Comparison of ENCODE assay signal across 21 mouse cellular contexts in the genomic region with DNA sequence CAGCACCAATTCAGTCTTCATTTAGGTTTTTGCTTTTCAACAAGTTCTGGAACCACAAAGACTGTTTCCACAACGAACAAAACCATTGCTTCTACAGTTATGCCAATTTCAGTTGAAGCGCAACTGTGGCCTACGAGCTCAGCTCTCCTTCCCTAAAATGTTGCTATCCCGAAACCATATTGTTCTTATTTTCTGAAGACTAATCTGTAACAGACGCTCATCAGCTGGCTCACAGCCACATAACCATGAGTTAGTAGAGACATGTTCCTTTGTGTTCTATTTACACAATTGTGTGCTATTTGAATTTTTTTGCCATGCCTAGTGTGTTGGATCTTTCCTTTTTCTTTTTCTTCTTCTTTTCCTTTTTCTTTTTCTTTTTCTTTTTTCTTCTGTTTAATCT. TPM values are rescaled to one million over a fixed set of nuclear protein-coding genes. Genes with fewer than 3 reads are reported as not detected.
A peak's percentile ranks its signal among the peaks of the same experiment; 100 is the strongest.
DNase-seq lines count a peak whose midpoint lies in the region; ATAC-seq and TF ChIP-seq lines count a peak whose summit lies in the region.
"Had no signal": no experiment of that assay in that cellular context is flagged by ENCODE, and none has a peak within 500 bp of the region (broad histone marks: within the 10 kb centered on the region; RNA-seq: fewer than 3 reads in every experiment).

No protein-coding gene starts in this region.

- no peaks in the 10 kb centered on the region for H3K27me3 ChIP-seq in limb, embryonic 14.5 days (ENCODE audit: control insufficient read depth, insufficient read depth, low read length)
- no peaks in the 10 kb centered on the region for H3K27me3 ChIP-seq in heart, embryonic 12.5 days (replicated peaks)
- H3K27me3 ChIP-seq: forebrain, embryonic 13.5 days; neural tube, embryonic 13.5 days; stomach, embryonic 15.5 days had no signal

- no peak for ATAC-seq in limb, embryonic 14.5 days (ENCODE audit: low FRiP score, low read depth)
- no peak for ATAC-seq in monocyte, adult 5-6 weeks (replicated peaks; ENCODE audit: insufficient number of reproducible peaks, low FRiP score, low TSS enrichment, poor library complexity, severe bottlenecking)
- no peak for ATAC-seq in heart, embryonic 12.5 days (ENCODE audit: insufficient number of reproducible peaks, low FRiP score)
- ATAC-seq: forebrain, embryonic 13.5 days had no signal

- no peak overlapping the region for H3K27ac ChIP-seq in limb, embryonic 14.5 days (replicated peaks; ENCODE audit: low read depth, low read length)
- H3K27ac ChIP-seq in heart, embryonic 12.5 days (ENCODE audit: poor library complexity, severe bottlenecking), result no peak overlapping the region
- H3K27ac ChIP-seq: forebrain, embryonic 13.5 days; heart, embryonic 10.5 days; neural tube, embryonic 13.5 days; stomach, embryonic 15.5 days had no signal

- no peak overlapping the region for H3K4me3 ChIP-seq in limb, embryonic 14.5 days (replicated peaks; ENCODE audit: low read length)
- no peak overlapping the region for H3K4me3 ChIP-seq in heart, embryonic 12.5 days
- H3K4me3 ChIP-seq: forebrain, embryonic 13.5 days; heart, embryonic 10.5 days; neural tube, embryonic 13.5 days; stomach, embryonic 15.5 days had no signal

- peak; percentile 40 for DNase-seq in layer of hippocampus, adult 11-12 months (ENCODE audit: low spot score)
- no peak for DNase-seq in layer of hippocampus, postnatal 25 days (ENCODE audit: extremely low spot score in 1 of 2, low spot score in 1 of 2)
- DNase-seq in embryo, embryonic 10.5 days (ENCODE audit: low spot score), result peak; percentile 25
- peak; percentile 40 for DNase-seq in forelimb bud, embryonic 11.5 days (ENCODE audit: low read depth, low spot score)
- DNase-seq in limb, embryonic 14.5 days (ENCODE audit: low spot score), result peak; percentile 67
- no peak for DNase-seq in gastrocnemius, postnatal 25 days
- DNase-seq: cerebellum, postnatal 25 days; heart, postnatal 36 days; kidney, adult 9 months; kidney, postnatal 4 days; lung, adult 18-20 months; lung, postnatal 4 days; right cerebral cortex, postnatal 14 days had no signal

- no peaks in the 10 kb centered on the region for H3K9me3 ChIP-seq in limb, embryonic 14.5 days (ENCODE audit: control insufficient read depth, low read length)
- H3K9me3 ChIP-seq in heart, embryonic 12.5 days (replicated peaks), result no peaks in the 10 kb centered on the region
- H3K9me3 ChIP-seq: forebrain, embryonic 13.5 days; heart, embryonic 10.5 days; neural tube, embryonic 13.5 days; stomach, embryonic 15.5 days had no signal

- no peaks in the 10 kb centered on the region for H3K36me3 ChIP-seq in limb, embryonic 14.5 days (ENCODE audit: control insufficient read depth, insufficient read depth, low read length)
- H3K36me3 ChIP-seq in heart, embryonic 12.5 days, result no peaks in the 10 kb centered on the region
- H3K36me3 ChIP-seq: heart, embryonic 10.5 days; neural tube, embryonic 13.5 days; stomach, embryonic 15.5 days had no signal

- no peaks in the 10 kb centered on the region for H3K4me1 ChIP-seq in limb, embryonic 14.5 days (ENCODE audit: control insufficient read depth, insufficient read depth, low read length)
- H3K4me1 ChIP-seq in heart, embryonic 12.5 days (replicated peaks), result peaks cover 9% of the 10 kb centered on the region
- H3K4me1 ChIP-seq: forebrain, embryonic 13.5 days; neural tube, embryonic 13.5 days; stomach, embryonic 15.5 days had no signal

- TF ChIP-seq POLR2A in limb, embryonic 14.5 days (IDR thresholded peaks at IDR 0.05; ENCODE audit: borderline replicate concordance, extremely low read depth, insufficient read depth, insufficient read length), result no peak

- 39% methylated on average over 5 of the region's 5 CpGs for WGBS in limb, embryonic 14.5 days
- 77% methylated on average over 5 of the region's 5 CpGs for WGBS in heart, embryonic 12.5 days

- H3K4me2 ChIP-seq in limb, embryonic 14.5 days (replicated peaks; ENCODE audit: low read depth, low read length, severe bottlenecking), result no peak overlapping the region
- H3K4me2 ChIP-seq in heart, embryonic 12.5 days, result no peak overlapping the region
- H3K4me2 ChIP-seq: forebrain, embryonic 13.5 days; midbrain, embryonic 11.5 days; neural tube, embryonic 13.5 days; stomach, embryonic 15.5 days had no signal

- no peak overlapping the region for H3K9ac ChIP-seq in limb, embryonic 14.5 days (ENCODE audit: low read depth, low read length, severe bottlenecking)
- no peak overlapping the region for H3K9ac ChIP-seq in heart, embryonic 12.5 days
- H3K9ac ChIP-seq: forebrain, embryonic 13.5 days; neural tube, embryonic 13.5 days; stomach, embryonic 15.5 days had no signal

RNA-seq across cellular contexts. Expression of a gene that starts 26.2 kb away (rescaled TPM):
- under 1 TPM; 0.28 to 0.34 TPM for total RNA-seq in layer of hippocampus, postnatal 25 days (2021)
- polyA plus RNA-seq in limb, embryonic 14.5 days (2012; rRNA removed), result 3.1 and 3.9 TPM in 2 replicates
- polyA plus RNA-seq in limb, embryonic 14.5 days (2014; fragmentation: Nextera tagmentation; extraction: Ambion mirVana), result 4.0 and 5.7 TPM in 2 replicates
- total RNA-seq in gastrocnemius, postnatal 25 days (2021), result 100 to 1,000 TPM; 220 to 254 TPM
- total RNA-seq in monocyte, adult 5-6 weeks (2017), result 0.75 to 2.3 TPM (median 1.5 TPM) in 3 replicates
- polyA plus RNA-seq in heart, embryonic 12.5 days (2016; fragmentation: Nextera tagmentation; extraction: Ambion mirVana), result 40.9 and 46.9 TPM in 2 replicates
- polyA plus RNA-seq: liver, adult 2 months had no signal

RNA-seq across cellular contexts. Expression of a gene that starts 46.8 kb away (rescaled TPM):
- total RNA-seq in layer of hippocampus, postnatal 25 days (2021), result 10 to 100 TPM; 33.0 to 39.9 TPM
- polyA plus RNA-seq in limb, embryonic 14.5 days (2012; rRNA removed), result 55.7 and 67.5 TPM in 2 replicates
- 44.7 and 45.7 TPM in 2 replicates for polyA plus RNA-seq in limb, embryonic 14.5 days (2014; fragmentation: Nextera tagmentation; extraction: Ambion mirVana)
- 10 to 100 TPM; 34.4 to 98.8 TPM for total RNA-seq in gastrocnemius, postnatal 25 days (2021)
- total RNA-seq in monocyte, adult 5-6 weeks (2017), result 29.2 to 39.7 TPM (median 32.6 TPM) in 3 replicates
- 48.5 and 49.6 TPM in 2 replicates for polyA plus RNA-seq in heart, embryonic 12.5 days (2016; fragmentation: Nextera tagmentation; extraction: Ambion mirVana)

Comparison
In these comparisons a context has a peak if more than half of its experiments do, and no peak if none do; other contexts are left out.
1. DNase-seq: peak in layer of hippocampus, adult 11-12 months (single experiment), embryo, embryonic 10.5 days (single experiment), forelimb bud, embryonic 11.5 days (single experiment) and limb, embryonic 14.5 days (single experiment); none in layer of hippocampus, postnatal 25 days (0 of 2) and gastrocnemius, postnatal 25 days (single experiment).
2. RNA of a gene that starts 26.2 kb away (total RNA-seq): 220 to 254 TPM in gastrocnemius, postnatal 25 days; 0.75 to 2.3 TPM in monocyte, adult 5-6 weeks and 0.28 to 0.34 TPM in layer of hippocampus, postnatal 25 days; every median in the first group is over 10 times any median in the second.